Mouse (Mus musculus) gastrocnemius, postnatal 4 days (tissue): Measurements from ENCODE around the gene Gm7929. TPM values are rescaled to one million over a fixed set of nuclear protein-coding genes. Genes with fewer than 3 reads are reported as not detected.
A peak's percentile ranks its signal among the peaks of the same experiment; 100 is the strongest.
"Not testable (repeated sequence)": the region's sequence is repeated elsewhere in the genome, so short reads cannot be mapped to it uniquely, and the experiment has no call there.

ENCODE experiments used
- DNase-seq, 2 experiments: peaks; one replicate each; pipeline ENCODE4 v3.0.0; 2021 to 2022; ENCODE audit warnings: low spot score in 2 of 2, mixed read lengths in 2 of 2
- long read RNA-seq, 2 experiments: library from polyadenylated mRNA; stranded (forward); transcript quantifications; one replicate each; pipeline ENCODE4 v2.0.0; 2021
- total RNA-seq, 2 experiments: library from RNA; stranded (reverse); gene quantifications; 2 replicates each; pipeline ENCODE4 v1.2.3; 2021

Gene Gm7929
- not detected for total RNA-seq
- long read RNA-seq, experiment 1 = 0 reads
- long read RNA-seq, experiment 2 = 0 reads

- not testable (repeated sequence) for DNase-seq
Observed at GRCm38 (mm10) chr14:41750514-41750913, at the start of gene Gm7929. TSS of gene Gm7929 (minus strand) at chr14:41750614.

GRCm38 (mm10) chr14:41772341-41772740 is 21.9 kb upstream of the Gm7929 start, which contains the start of gene Gm47189:
TSS of gene Gm47189 (minus strand) at chr14:41772441.
- not testable (repeated sequence) for DNase-seq

GRCm38 (mm10) chr14:41755931-41756330 is 5.5 kb upstream of the Gm7929 start:
- peak; percentile 4 to 12 for DNase-seq

- DNase-seq = not testable (repeated sequence)
Observed at GRCm38 (mm10) chr14:41723437-41723836, 27.0 kb downstream of the Gm7929 start.

GRCm38 (mm10) chr14:41717180-41717579 is 33.2 kb downstream of the Gm7929 start:
- DNase-seq = not testable (repeated sequence)

- DNase-seq = not testable (repeated sequence)
Observed at GRCm38 (mm10) chr14:41701785-41702184, 48.6 kb downstream of the Gm7929 start, which contains the start of gene Gm8068. TSS of gene Gm8068 (minus strand) at chr14:41701885.

Other genes starting within 250 kb of the Gm7929 start
- not detected for gene Gm7970, start 195.0 kb downstream of the Gm7929 start, total RNA-seq
- gene 1700049E17Rik2, start 177.4 kb downstream of the Gm7929 start, total RNA-seq = not detected
- gene Gm3072, start 126.0 kb downstream of the Gm7929 start, total RNA-seq = not detected
- gene Gm3676, start 104.1 kb downstream of the Gm7929 start, total RNA-seq = not detected
- not detected for gene Gm8068, start 48.7 kb downstream of the Gm7929 start, total RNA-seq
- gene Gm47189, start 21.8 kb upstream of the Gm7929 start, total RNA-seq = not detected
- gene Gm7980, start 156.7 kb upstream of the Gm7929 start, total RNA-seq = not detected
- gene 1700049E17Rik1, start 174.3 kb upstream of the Gm7929 start, total RNA-seq = not detected
- gene 1700024B05Rik, start 193.4 kb upstream of the Gm7929 start, total RNA-seq = not detected
- not detected for gene Gm6401, start 217.3 kb upstream of the Gm7929 start, total RNA-seq
- gene Gm3543, start 232.7 kb upstream of the Gm7929 start, total RNA-seq = not detected